Comparison of ENCODE assay signal across 31 mouse cellular contexts in genomic region chr17:25522080-25522479, GRCm38 (mm10). TPM values are rescaled to one million over a fixed set of nuclear protein-coding genes. Genes with fewer than 3 reads are reported as not detected.
A peak's percentile ranks its signal among the peaks of the same experiment; 100 is the strongest.
DNase-seq lines count a peak whose midpoint lies in the region; ATAC-seq and TF ChIP-seq lines count a peak whose summit lies in the region.
"Had no signal": no experiment of that assay in that cellular context is flagged by ENCODE, and none has a peak within 500 bp of the region (broad histone marks: within the 10 kb centered on the region; RNA-seq: fewer than 3 reads in every experiment).

No protein-coding gene starts in this region.

- peaks cover 17% of the 10 kb centered on the region for H3K4me1 ChIP-seq in limb, embryonic 13.5 days
- peaks cover 25% of the 10 kb centered on the region for H3K4me1 ChIP-seq in limb, embryonic 10.5 days
- H3K4me1 ChIP-seq in embryonic facial prominence, embryonic 13.5 days = peaks cover 64% of the 10 kb centered on the region
- H3K4me1 ChIP-seq in limb, embryonic 14.5 days (ENCODE audit: control insufficient read depth, insufficient read depth, low read length) = peaks cover 14% of the 10 kb centered on the region

- no peak overlapping the region for H3K9ac ChIP-seq in limb, embryonic 13.5 days
- H3K9ac ChIP-seq in embryonic facial prominence, embryonic 13.5 days = no peak overlapping the region
- H3K9ac ChIP-seq in limb, embryonic 14.5 days (ENCODE audit: low read depth, low read length, severe bottlenecking) = no peak overlapping the region
- H3K9ac ChIP-seq: forebrain, embryonic 15.5 days; heart, embryonic 13.5 days; hindbrain, embryonic 14.5 days had no signal

- WGBS in limb, embryonic 13.5 days = 64% methylated on average over 12 of the region's 12 CpGs
- WGBS in limb, embryonic 10.5 days = 83% methylated on average over 12 of the region's 12 CpGs
- WGBS in embryonic facial prominence, embryonic 13.5 days = 31% methylated on average over 12 of the region's 12 CpGs
- 55% methylated on average over 12 of the region's 12 CpGs for WGBS in limb, embryonic 14.5 days

- H3K4me2 ChIP-seq in limb, embryonic 13.5 days (replicated peaks) = no peak overlapping the region
- H3K4me2 ChIP-seq in embryonic facial prominence, embryonic 13.5 days = no peak overlapping the region
- H3K4me2 ChIP-seq in limb, embryonic 14.5 days (replicated peaks; ENCODE audit: low read depth, low read length, severe bottlenecking) = no peak overlapping the region
- H3K4me2 ChIP-seq: forebrain, embryonic 15.5 days; heart, embryonic 13.5 days; hindbrain, embryonic 14.5 days had no signal

- TF ChIP-seq POLR2A in limb, embryonic 14.5 days (IDR thresholded peaks at IDR 0.05; ENCODE audit: borderline replicate concordance, extremely low read depth, insufficient read depth, insufficient read length) = no peak

- ATAC-seq in limb, embryonic 13.5 days (ENCODE audit: low FRiP score, low read depth) = no peak
- no peak for ATAC-seq in embryonic facial prominence, embryonic 13.5 days (ENCODE audit: insufficient number of reproducible peaks, insufficient read depth, low FRiP score, low TSS enrichment, low read depth)
- peak; percentile 10; the same call in 1 of the 2 replicates for ATAC-seq in limb, embryonic 14.5 days (ENCODE audit: low FRiP score, low read depth)
- ATAC-seq: forebrain, embryonic 15.5 days; hindbrain, postnatal 0 days; inflammation-experienced regulatory T-cells, adult 6 months; intestine, embryonic 16.5 days; Patski had no signal

- no peaks in the 10 kb centered on the region for H3K36me3 ChIP-seq in limb, embryonic 13.5 days
- H3K36me3 ChIP-seq in limb, embryonic 10.5 days = no peaks in the 10 kb centered on the region
- no peaks in the 10 kb centered on the region for H3K36me3 ChIP-seq in embryonic facial prominence, embryonic 13.5 days
- H3K36me3 ChIP-seq in limb, embryonic 14.5 days (ENCODE audit: control insufficient read depth, insufficient read depth, low read length) = no peaks in the 10 kb centered on the region
- H3K36me3 ChIP-seq: forebrain, embryonic 15.5 days; G1E; heart, embryonic 10.5 days; heart, embryonic 13.5 days had no signal

- no peaks in the 10 kb centered on the region for H3K27me3 ChIP-seq in limb, embryonic 13.5 days
- peaks cover 24% of the 10 kb centered on the region; the same call in 1 of the 2 replicates for H3K27me3 ChIP-seq in limb, embryonic 10.5 days (ENCODE audit: low read depth, poor library complexity, severe bottlenecking)
- no peaks in the 10 kb centered on the region for H3K27me3 ChIP-seq in embryonic facial prominence, embryonic 13.5 days
- no peaks in the 10 kb centered on the region for H3K27me3 ChIP-seq in limb, embryonic 14.5 days (ENCODE audit: control insufficient read depth, insufficient read depth, low read length)
- H3K27me3 ChIP-seq: forebrain, embryonic 15.5 days; Patski had no signal

- no peaks in the 10 kb centered on the region for H3K9me3 ChIP-seq in limb, embryonic 13.5 days
- H3K9me3 ChIP-seq in limb, embryonic 10.5 days (replicated peaks) = no peaks in the 10 kb centered on the region
- no peaks in the 10 kb centered on the region for H3K9me3 ChIP-seq in embryonic facial prominence, embryonic 13.5 days
- no peaks in the 10 kb centered on the region for H3K9me3 ChIP-seq in limb, embryonic 14.5 days (ENCODE audit: control insufficient read depth, low read length)
- H3K9me3 ChIP-seq: forebrain, embryonic 15.5 days; G1E; heart, embryonic 10.5 days; heart, embryonic 13.5 days had no signal

- 0 out of 2 replicates have a peak overlapping the region, but pooled peaks have one; percentile 22 for H3K27ac ChIP-seq in limb, embryonic 13.5 days
- no peak overlapping the region; the same call in 1 of the 2 replicates for H3K27ac ChIP-seq in limb, embryonic 10.5 days
- H3K27ac ChIP-seq in embryonic facial prominence, embryonic 13.5 days = peak overlapping the region; percentile 75; the same call in 1 of the 2 replicates
- no peak overlapping the region for H3K27ac ChIP-seq in limb, embryonic 14.5 days (replicated peaks; ENCODE audit: low read depth, low read length)
- H3K27ac ChIP-seq: forebrain, embryonic 15.5 days; heart, adult 2 months; heart, embryonic 10.5 days; heart, embryonic 13.5 days; hindbrain, embryonic 14.5 days; hindbrain, postnatal 0 days had no signal

- intact Hi-C loops in gastrocnemius, postnatal 36 days (cut with DNase I) = no loop called here

- no peak overlapping the region for H3K4me3 ChIP-seq in limb, embryonic 13.5 days
- H3K4me3 ChIP-seq in limb, embryonic 10.5 days = no peak overlapping the region
- no peak overlapping the region for H3K4me3 ChIP-seq in embryonic facial prominence, embryonic 13.5 days
- H3K4me3 ChIP-seq in limb, embryonic 14.5 days (replicated peaks; ENCODE audit: low read length) = no peak overlapping the region
- H3K4me3 ChIP-seq: forebrain, embryonic 15.5 days; heart, adult 2 months; heart, embryonic 10.5 days; heart, embryonic 13.5 days had no signal

- DNase-seq in limb, embryonic 10.5 days (ENCODE audit: low spot score) = no peak
- DNase-seq in limb, embryonic 14.5 days (ENCODE audit: low spot score) = peak; percentile 26
- no peak for DNase-seq in layer of hippocampus, postnatal 14 days (ENCODE audit: low spot score in 2 of 2)
- DNase-seq in gastrocnemius, postnatal 36 days = no peak
- DNase-seq: adrenal gland, adult 2 months; adrenal gland, postnatal 14 days; B cell, adult 2 months; cerebellum, adult 11 months; cerebellum, adult 2 months; cerebellum, adult 9-11 months; cerebellum, postnatal 25 days; gastrocnemius, postnatal 25 days; heart, adult 2 months; heart, postnatal 14 days; heart, postnatal 4 days had no signal

RNA-seq across cellular contexts. Expression of gene Sstr5, which starts 25.0 kb away (rescaled TPM):
- polyA plus RNA-seq in limb, embryonic 13.5 days (2015; fragmentation: Nextera tagmentation; extraction: Ambion mirVana) = 0.24 and 0.29 TPM in 2 replicates
- 0.20 TPM in 1 of 2 replicates, not detected in the other for polyA plus RNA-seq in limb, embryonic 10.5 days (2016; fragmentation: Nextera tagmentation; extraction: Ambion mirVana)
- polyA plus RNA-seq in embryonic facial prominence, embryonic 13.5 days (2015; fragmentation: Nextera tagmentation; extraction: Ambion mirVana) = 0.36 and 0.65 TPM in 2 replicates
- 0.09 TPM in 2 replicates for polyA plus RNA-seq in limb, embryonic 14.5 days (2012; rRNA removed)
- polyA plus RNA-seq in limb, embryonic 14.5 days (2014; fragmentation: Nextera tagmentation; extraction: Ambion mirVana) = 0.10 TPM in 1 of 2 replicates, not detected in the other
- total RNA-seq in layer of hippocampus, postnatal 14 days (2021) = under 1 TPM; 0.14 to 0.16 TPM
- total RNA-seq in gastrocnemius, postnatal 36 days (2021) = not detected
- total RNA-seq: adrenal gland, postnatal 14 days; common myeloid progenitor, adult 5-6 weeks; gastrocnemius, adult 8-10 months; gastrocnemius, postnatal 25 days; granulocyte monocyte progenitor cell, adult 5-6 weeks; heart, adult 2 months; heart, postnatal 14 days; heart, postnatal 4 days had no signal
- polyA plus RNA-seq: forebrain, embryonic 11.5 days; G1E; heart, adult 2 months; inflammation-experienced regulatory T-cells, adult 6 months; Patski had no signal

RNA-seq across cellular contexts. Expression of gene Sox8, which starts 48.4 kb away (rescaled TPM):
- polyA plus RNA-seq in limb, embryonic 13.5 days (2015; fragmentation: Nextera tagmentation; extraction: Ambion mirVana) = 15.0 and 16.5 TPM in 2 replicates
- polyA plus RNA-seq in limb, embryonic 10.5 days (2016; fragmentation: Nextera tagmentation; extraction: Ambion mirVana) = 11.1 and 13.1 TPM in 2 replicates
- 9.1 and 11.1 TPM in 2 replicates for polyA plus RNA-seq in embryonic facial prominence, embryonic 13.5 days (2015; fragmentation: Nextera tagmentation; extraction: Ambion mirVana)
- polyA plus RNA-seq in limb, embryonic 14.5 days (2012; rRNA removed) = 16.3 and 23.4 TPM in 2 replicates
- 12.6 and 16.7 TPM in 2 replicates for polyA plus RNA-seq in limb, embryonic 14.5 days (2014; fragmentation: Nextera tagmentation; extraction: Ambion mirVana)
- 10 to 100 TPM; 78.2 to 81.1 TPM for total RNA-seq in layer of hippocampus, postnatal 14 days (2021)
- 1 to 10 TPM; 1.9 to 2.0 TPM for total RNA-seq in gastrocnemius, postnatal 36 days (2021)
- total RNA-seq: CH12.LX had no signal
- polyA plus RNA-seq: G1E; inflammation-experienced regulatory T-cells, adult 6 months had no signal

RNA-seq across cellular contexts. Expression of gene Lmf1, which starts 56.8 kb away (rescaled TPM):
- polyA plus RNA-seq in limb, embryonic 13.5 days (2015; fragmentation: Nextera tagmentation; extraction: Ambion mirVana) = 31.2 and 33.2 TPM in 2 replicates
- 28.9 and 29.0 TPM in 2 replicates for polyA plus RNA-seq in limb, embryonic 10.5 days (2016; fragmentation: Nextera tagmentation; extraction: Ambion mirVana)
- polyA plus RNA-seq in embryonic facial prominence, embryonic 13.5 days (2015; fragmentation: Nextera tagmentation; extraction: Ambion mirVana) = 28.7 and 33.8 TPM in 2 replicates
- polyA plus RNA-seq in limb, embryonic 14.5 days (2012; rRNA removed) = 20.3 and 26.3 TPM in 2 replicates
- 26.9 and 28.7 TPM in 2 replicates for polyA plus RNA-seq in limb, embryonic 14.5 days (2014; fragmentation: Nextera tagmentation; extraction: Ambion mirVana)
- total RNA-seq in layer of hippocampus, postnatal 14 days (2021) = 10 to 100 TPM; 26.2 to 27.2 TPM
- total RNA-seq in gastrocnemius, postnatal 36 days (2021) = 10 to 100 TPM; 13.1 to 13.9 TPM

Comparison
In these comparisons a context has a peak if more than half of its experiments do, and no peak if none do; other contexts are left out.
1. H3K27ac ChIP-seq: peak in limb, embryonic 13.5 days (single experiment) and embryonic facial prominence, embryonic 13.5 days (single experiment); none in limb, embryonic 10.5 days (single experiment) and limb, embryonic 14.5 days (single experiment).